Mouse (Mus musculus) cerebellum, adult 18-20 months (tissue): ENCODE measurements around the gene Acot8.

Experiments
- DNase-seq, 2 experiments: peaks; one replicate each; pipeline ENCODE4 v3.0.0; 2021

Acot8 gene

GRCm38 (mm10) chr2:164779481-164780086, 25.1 kb downstream of the Acot8 start, which contains the start of gene Tnnc2:
Gene Tnnc2 (minus strand): TSS chr2:164779967.
- no peak for DNase-seq

GRCm38 (mm10) chr2:164778809-164779208, 25.9 kb downstream of the Acot8 start:
- DNase-seq = no peak

- no peak for DNase-seq
Observed at GRCm38 (mm10) chr2:164778015-164778287, 26.7 kb downstream of the Acot8 start.

GRCm38 (mm10) chr2:164777246-164778014, 27.3 kb downstream of the Acot8 start:
- DNase-seq = no peak

- no peak for DNase-seq
Observed at GRCm38 (mm10) chr2:164776801-164777200, 27.9 kb downstream of the Acot8 start.

GRCm38 (mm10) chr2:164776130-164776529, 28.6 kb downstream of the Acot8 start:
- DNase-seq = no peak

GRCm38 (mm10) chr2:164773989-164774364, 30.7 kb downstream of the Acot8 start:
- DNase-seq = no peak

- DNase-seq = no peak
Observed at GRCm38 (mm10) chr2:164773229-164773988, 31.3 kb downstream of the Acot8 start.

- no peak for DNase-seq
Observed at GRCm38 (mm10) chr2:164771123-164771522, 33.6 kb downstream of the Acot8 start.

GRCm38 (mm10) chr2:164770279-164770678, 34.4 kb downstream of the Acot8 start:
- DNase-seq = no peak

GRCm38 (mm10) chr2:164769258-164770037, 35.2 kb downstream of the Acot8 start, which contains the start of gene Ube2c:
Gene Ube2c (plus strand): TSS chr2:164769898.
- peak; percentile 95 to 99 for DNase-seq

- DNase-seq = no peak
Observed at GRCm38 (mm10) chr2:164767812-164768540, 36.7 kb downstream of the Acot8 start.

GRCm38 (mm10) chr2:164765841-164766240, 38.8 kb downstream of the Acot8 start:
- no peak for DNase-seq

- DNase-seq = no peak
Observed at GRCm38 (mm10) chr2:164762593-164762992, 42.1 kb downstream of the Acot8 start.

GRCm38 (mm10) chr2:164761971-164762370, 42.7 kb downstream of the Acot8 start:
- no peak for DNase-seq

- DNase-seq = peak in 1 of 2 experiments; percentile 26
Observed at GRCm38 (mm10) chr2:164761502-164761901, 43.2 kb downstream of the Acot8 start.

GRCm38 (mm10) chr2:164760059-164760833, 44.4 kb downstream of the Acot8 start:
- no peak for DNase-seq

GRCm38 (mm10) chr2:164758692-164759091, 46.0 kb downstream of the Acot8 start:
- DNase-seq = no peak

- no peak for DNase-seq
Observed at GRCm38 (mm10) chr2:164757841-164758240, 46.8 kb downstream of the Acot8 start.

- no peak for DNase-seq
Observed at GRCm38 (mm10) chr2:164754800-164755199, 49.9 kb downstream of the Acot8 start.

GRCm38 (mm10) chr2:164754105-164754504, 50.6 kb downstream of the Acot8 start:
- no peak for DNase-seq
